Mouse (Mus musculus) midbrain, embryonic 16.5 days (tissue): Measurements from ENCODE around the gene Mreg. TPM values are rescaled to one million over a fixed set of nuclear protein-coding genes. Genes with fewer than 3 reads are reported as not detected.

Experiments
- ATAC-seq: fragments of 200-750 bp; cut with Nextera tagmentation; 2 replicates; pipeline ENCODE4 v1.8.0; 2017; ENCODE audit warnings: moderate TSS enrichment
- H3K27ac ChIP-seq: fragments of 300-500 bp; sonication (generic); 2 replicates; pipeline ENCODE4 v1.5.1; 2014; ENCODE audit warnings: mild to moderate bottlenecking, low read length, mixed read lengths
- H3K27me3 ChIP-seq: fragments of 300-500 bp; sonication (generic); 2 replicates; pipeline ENCODE4 v1.6.1; 2014; ENCODE audit warnings: low read depth, low read length, mixed read lengths; ENCODE audit not compliant: control insufficient read depth, insufficient read depth
- H3K36me3 ChIP-seq: fragments of 300-500 bp; sonication (generic); 2 replicates; pipeline ENCODE4 v1.6.1; 2014; ENCODE audit warnings: mild to moderate bottlenecking, low read length, moderate library complexity, mixed read lengths; ENCODE audit not compliant: control insufficient read depth, insufficient read depth
- H3K4me1 ChIP-seq: fragments of 300-500 bp; sonication (generic); 2 replicates; pipeline ENCODE4 v1.6.1; 2014; ENCODE audit warnings: mild to moderate bottlenecking, low read length, mixed read lengths; ENCODE audit not compliant: control insufficient read depth, insufficient read depth
- H3K4me2 ChIP-seq: fragments of 300-500 bp; sonication (generic); 2 replicates; pipeline ENCODE4 v1.6.1; 2014; ENCODE audit warnings: mild to moderate bottlenecking, low read length, mixed read lengths
- H3K4me3 ChIP-seq: fragments of 300-500 bp; sonication (generic); 2 replicates; pipeline ENCODE4 v1.5.1; 2014; ENCODE audit warnings: low read depth, mild to moderate bottlenecking, low read length, moderate library complexity, mixed read lengths
- H3K9ac ChIP-seq: fragments of 300-500 bp; sonication (generic); 2 replicates; pipeline ENCODE4 v1.6.1; 2014; ENCODE audit warnings: low read depth, low read length, mixed read lengths
- H3K9me3 ChIP-seq: fragments of 300-500 bp; sonication (generic); replicated peaks from 2 replicates; pipeline ENCODE4 v1.6.1; 2014; ENCODE audit warnings: mild to moderate bottlenecking, low read length, mixed read lengths; ENCODE audit not compliant: control insufficient read depth, poor library complexity, severe bottlenecking
- WGBS: fragments of 180-500 bp; shearing (Covaris S2); extraction: QIAGEN DNeasy Blood & Tissue Kit; methylation state at CpG from one replicate; pipeline ENCODE4 v1.1.7; 2014; 5-methylcytosine and 5-hydroxymethylcytosine counted together
- polyA plus RNA-seq: library from polyadenylated mRNA; unstranded; fragments of >200 nt; fragmentation: Nextera tagmentation; extraction: Ambion mirVana; gene quantifications from 2 replicates; pipeline ENCODE4 v1.2.1, GENCODE M21; 2015

Mreg gene
- polyA plus RNA-seq, 1 experiment from 2014 or later: 1.9 TPM

DNA sequence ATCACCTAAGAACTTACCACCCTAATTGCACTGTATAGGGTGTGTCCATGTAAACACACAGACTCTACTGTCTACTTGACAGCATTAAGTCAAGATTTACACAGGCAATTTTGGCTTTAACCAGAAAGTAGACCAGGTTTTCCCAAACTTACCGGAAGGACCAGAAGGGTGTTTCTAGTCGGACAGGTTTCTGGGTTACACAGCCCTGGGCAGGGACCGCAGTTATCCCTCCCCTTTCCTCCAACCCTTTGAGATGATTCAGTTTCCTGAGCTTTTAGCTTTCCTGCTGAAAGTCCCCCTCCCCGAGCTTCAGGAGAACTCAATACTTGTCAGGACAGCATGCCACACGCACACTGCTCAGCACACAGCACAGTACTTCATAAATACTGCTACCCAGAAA lies 26.0 kb downstream of the Mreg start:
- H3K4me2 ChIP-seq: no peak overlapping the region
- no peak for ATAC-seq
- H3K9me3 ChIP-seq: no peaks in the 10 kb centered on the region
- no peaks in the 10 kb centered on the region for H3K27me3 ChIP-seq
- no peak overlapping the region for H3K9ac ChIP-seq
- WGBS: 90% methylated on average over 5 of the region's 5 CpGs
- H3K4me3 ChIP-seq: no peak overlapping the region
- peaks cover 14% of the 10 kb centered on the region for H3K4me1 ChIP-seq
- no peaks in the 10 kb centered on the region for H3K36me3 ChIP-seq
- no peak overlapping the region for H3K27ac ChIP-seq

GRCm38 (mm10) chr1:72183554-72183953 lies 28.6 kb downstream of the Mreg start:
- no peaks in the 10 kb centered on the region for H3K36me3 ChIP-seq
- H3K9me3 ChIP-seq: no peaks in the 10 kb centered on the region
- H3K4me2 ChIP-seq: peak overlapping the region; percentile 57
- H3K27ac ChIP-seq: no peak overlapping the region
- peak; percentile 29; the same call in 1 of the 2 replicates for ATAC-seq
- no peak overlapping the region for H3K4me3 ChIP-seq
- 49% methylated on average over 6 of the region's 6 CpGs for WGBS
- peaks cover 14% of the 10 kb centered on the region for H3K4me1 ChIP-seq
- no peak overlapping the region for H3K9ac ChIP-seq
- H3K27me3 ChIP-seq: no peaks in the 10 kb centered on the region

DNA sequence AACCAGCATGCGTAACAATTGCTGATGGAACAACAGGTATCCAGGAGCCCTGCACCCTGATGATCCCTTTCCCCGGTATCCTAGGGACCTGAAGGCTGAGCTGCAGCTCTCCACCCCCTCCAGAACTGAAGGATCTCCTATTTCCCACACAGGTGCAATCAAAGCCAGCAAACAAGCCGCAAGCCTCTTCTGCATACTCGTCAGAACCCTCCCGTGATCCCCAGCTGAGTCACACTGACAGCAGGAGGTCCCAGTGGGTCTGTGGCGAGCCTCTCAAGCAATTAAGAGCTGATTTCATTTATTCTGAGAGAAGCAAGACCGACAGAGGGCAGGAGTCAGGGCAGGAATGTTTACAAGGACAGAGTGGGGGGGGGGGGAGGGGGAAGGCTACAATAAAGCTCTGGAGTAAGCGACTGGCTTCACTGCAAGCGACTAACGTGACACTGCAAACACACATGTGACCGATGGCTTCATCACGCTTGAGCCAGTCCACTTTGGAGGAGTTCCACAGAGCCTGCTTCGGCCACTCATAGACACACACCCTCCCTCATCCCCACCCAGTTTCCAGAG lies 29.1 kb downstream of the Mreg start:
- H3K4me3 ChIP-seq: peak overlapping the region; percentile 22
- ATAC-seq: peak; percentile 72
- no peaks in the 10 kb centered on the region for H3K9me3 ChIP-seq
- WGBS: 3% methylated on average over 13 of the region's 13 CpGs
- H3K4me2 ChIP-seq: peak overlapping the region; percentile 57
- peak overlapping the region; percentile 42; the same call in 1 of the 2 replicates for H3K9ac ChIP-seq
- peaks cover 14% of the 10 kb centered on the region for H3K4me1 ChIP-seq
- H3K27ac ChIP-seq: no peak overlapping the region
- no peaks in the 10 kb centered on the region for H3K36me3 ChIP-seq
- no peaks in the 10 kb centered on the region for H3K27me3 ChIP-seq

DNA sequence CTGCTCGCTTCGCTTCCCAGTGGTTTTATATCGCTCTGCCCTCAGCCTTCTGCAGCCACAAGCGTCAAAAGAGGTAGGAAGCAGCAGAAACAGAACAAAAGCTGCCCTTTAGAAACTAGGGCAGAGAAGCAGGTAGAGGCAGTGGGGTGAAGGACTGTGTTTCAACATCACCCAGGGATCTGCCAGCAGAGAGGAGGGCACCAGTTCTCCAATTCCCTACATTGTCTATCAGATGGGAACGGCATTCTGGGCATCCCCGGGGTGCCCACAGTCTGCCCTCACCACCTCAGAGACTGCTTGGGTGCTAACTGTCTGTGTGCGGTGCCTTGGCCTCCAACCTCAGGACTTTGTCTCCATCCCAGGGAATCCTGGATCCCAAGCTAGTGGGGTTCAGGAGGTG lies 32.2 kb downstream of the Mreg start:
- no peak overlapping the region for H3K9ac ChIP-seq
- no peak overlapping the region for H3K27ac ChIP-seq
- WGBS: 85% methylated on average over 7 of the region's 7 CpGs
- H3K36me3 ChIP-seq: no peaks in the 10 kb centered on the region
- no peak overlapping the region for H3K4me2 ChIP-seq
- H3K4me1 ChIP-seq: peaks cover 14% of the 10 kb centered on the region
- H3K4me3 ChIP-seq: no peak overlapping the region
- no peaks in the 10 kb centered on the region for H3K9me3 ChIP-seq
- H3K27me3 ChIP-seq: no peaks in the 10 kb centered on the region
- ATAC-seq: no peak

- no peak for ATAC-seq
- H3K9me3 ChIP-seq: no peaks in the 10 kb centered on the region
- no peak overlapping the region for H3K4me3 ChIP-seq
- no peak overlapping the region for H3K27ac ChIP-seq
- no peaks in the 10 kb centered on the region for H3K27me3 ChIP-seq
- no peak overlapping the region for H3K9ac ChIP-seq
- 85% methylated on average over 6 of the region's 6 CpGs for WGBS
- H3K36me3 ChIP-seq: no peaks in the 10 kb centered on the region
- no peaks in the 10 kb centered on the region for H3K4me1 ChIP-seq
- no peak overlapping the region for H3K4me2 ChIP-seq
These were observed 35.9 kb downstream of the Mreg start for GRCm38 (mm10) chr1:72176239-72176638.

GRCm38 (mm10) chr1:72174183-72174582 lies 37.9 kb downstream of the Mreg start:
- no peak overlapping the region for H3K9ac ChIP-seq
- H3K4me2 ChIP-seq: no peak overlapping the region
- no peak overlapping the region for H3K27ac ChIP-seq
- H3K4me1 ChIP-seq: no peaks in the 10 kb centered on the region
- WGBS: 79% methylated on average over 7 of the region's 7 CpGs
- no peaks in the 10 kb centered on the region for H3K36me3 ChIP-seq
- no peak overlapping the region for H3K4me3 ChIP-seq
- no peak for ATAC-seq
- no peaks in the 10 kb centered on the region for H3K9me3 ChIP-seq
- H3K27me3 ChIP-seq: no peaks in the 10 kb centered on the region

GRCm38 (mm10) chr1:72173402-72174051 lies 38.6 kb downstream of the Mreg start:
- H3K4me2 ChIP-seq: no peak overlapping the region
- H3K27ac ChIP-seq: no peak overlapping the region
- ATAC-seq: no peak
- WGBS: 85% methylated on average over 8 of the region's 8 CpGs
- H3K36me3 ChIP-seq: no peaks in the 10 kb centered on the region
- H3K4me1 ChIP-seq: no peaks in the 10 kb centered on the region
- H3K9ac ChIP-seq: no peak overlapping the region
- H3K4me3 ChIP-seq: no peak overlapping the region
- H3K9me3 ChIP-seq: no peaks in the 10 kb centered on the region
- no peaks in the 10 kb centered on the region for H3K27me3 ChIP-seq

GRCm38 (mm10) chr1:72172788-72173187 lies 39.3 kb downstream of the Mreg start:
- ATAC-seq: no peak
- Histone ChIP-seq H3K27ac (no peak overlapping the region), H3K4me2 (no peak overlapping the region), H3K4me1 (no peaks in the 10 kb centered on the region), H3K4me3 (no peak overlapping the region), H3K9me3 (no peaks in the 10 kb centered on the region), H3K36me3 (no peaks in the 10 kb centered on the region), H3K27me3 (no peaks in the 10 kb centered on the region), H3K9ac (no peak overlapping the region)
- WGBS: 87% methylated on average over 8 of the region's 8 CpGs

- H3K27me3 ChIP-seq: no peaks in the 10 kb centered on the region
- no peaks in the 10 kb centered on the region for H3K4me1 ChIP-seq
- whole genome bisulfite sequencing: 59% methylated on average over 13 of the region's 13 CpGs
- H3K9me3 ChIP-seq: no peaks in the 10 kb centered on the region
- no peak overlapping the region for H3K4me3 ChIP-seq
- no peak overlapping the region for H3K27ac ChIP-seq
- ATAC-seq: no peak
- H3K9ac ChIP-seq: no peak overlapping the region
- H3K4me2 ChIP-seq: no peak overlapping the region
- H3K36me3 ChIP-seq: no peaks in the 10 kb centered on the region
These were observed 40.9 kb downstream of the Mreg start for GRCm38 (mm10) chr1:72171001-72171860.
